Mouse (Mus musculus) cortical plate, adult 2 months (tissue): ENCODE results near the gene Aldh3b3. TPM values are rescaled to one million over a fixed set of nuclear protein-coding genes. Genes with fewer than 3 reads are reported as not detected.
"Not testable (repeated sequence)": the region's sequence is repeated elsewhere in the genome, so short reads cannot be mapped to it uniquely, and the experiment has no call there.

ENCODE experiments used
- H3K27ac ChIP-seq: fragments of 200-500 bp; 2 replicates; pipeline ENCODE4 v1.5.1; 2012; ENCODE audit warnings: low read length, control low read depth, inconsistent platforms; ENCODE audit not compliant: insufficient read depth
- H3K4me1 ChIP-seq: fragments of 200-500 bp; 2 replicates; pipeline ENCODE4 v1.6.1; 2011; ENCODE audit warnings: low read length; ENCODE audit not compliant: control insufficient read depth, insufficient read depth
- H3K4me3 ChIP-seq: fragments of 200-500 bp; 2 replicates; pipeline ENCODE4 v1.5.1; 2011; ENCODE audit warnings: mild to moderate bottlenecking, low read length, control low read depth; ENCODE audit not compliant: insufficient read depth
- CTCF ChIP-seq: fragments of 200-500 bp; IDR thresholded peaks from 2 replicates; pipeline ENCODE4 v1.5.1; 2011; ENCODE audit warnings: mild to moderate bottlenecking, control low read depth, low read length; ENCODE audit not compliant: insufficient read depth; ENCODE audit errors: extremely low read depth
- POLR2A ChIP-seq: fragments of 200-500 bp; IDR thresholded peaks from 2 replicates; pipeline ENCODE4 v1.6.1; 2011; ENCODE audit warnings: mild to moderate bottlenecking, low read length, control low read depth; ENCODE audit not compliant: insufficient read depth; ENCODE audit errors: extremely low read depth
- polyA plus RNA-seq: library from polyadenylated mRNA; depleted of rRNA; stranded (reverse); fragments of >200 nt; gene quantifications from 2 replicates; pipeline ENCODE4 v1.2.3, GENCODE M21; 2012

Gene Aldh3b3
- polyA plus RNA-seq, 1 experiment, result not detected

GRCm38 (mm10) chr19:3967258-3967657 is 8.8 kb downstream of the Aldh3b3 start:
- Histone ChIP-seq H3K4me1 (no peaks in the 10 kb centered on the region; the same call in 1 of the 2 replicates), H3K27ac (no peak overlapping the region), H3K4me3 (no peak overlapping the region)
- TF ChIP-seq CTCF (no peak), POLR2A (no peak)

DNA sequence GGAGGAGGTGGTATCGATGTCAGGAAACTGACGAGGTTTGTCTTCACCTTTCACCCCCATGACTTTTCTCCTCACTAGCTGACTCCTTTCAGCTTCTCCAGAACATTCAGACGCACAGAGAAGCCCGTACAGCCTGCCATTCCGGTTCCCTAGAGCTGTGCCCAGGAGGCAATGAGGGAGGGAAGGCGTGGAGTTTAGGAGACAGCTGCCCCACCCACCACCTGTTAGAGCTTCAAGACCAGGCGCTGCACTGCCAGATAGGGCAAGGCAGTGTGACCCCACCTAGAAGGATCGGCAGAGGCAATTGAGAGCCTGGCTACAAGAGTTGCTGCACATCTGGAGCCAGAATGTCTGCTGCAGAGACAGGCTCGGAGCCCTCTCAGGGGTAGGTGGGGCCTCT is 13.8 kb downstream of the Aldh3b3 start, which contains the start of gene Aldh3b2:
Gene Aldh3b2, plus strand, starts transcription at position 100 of the 400 bp plus-strand sequence.
- no peak within 1 kb of the TSS for H3K27ac ChIP-seq
- no peak within 1 kb of the TSS for H3K4me3 ChIP-seq
- H3K4me1 ChIP-seq, result no peaks in the 10 kb centered on the region
- TF ChIP-seq POLR2A, result no peak
- no peak for TF ChIP-seq CTCF

DNA sequence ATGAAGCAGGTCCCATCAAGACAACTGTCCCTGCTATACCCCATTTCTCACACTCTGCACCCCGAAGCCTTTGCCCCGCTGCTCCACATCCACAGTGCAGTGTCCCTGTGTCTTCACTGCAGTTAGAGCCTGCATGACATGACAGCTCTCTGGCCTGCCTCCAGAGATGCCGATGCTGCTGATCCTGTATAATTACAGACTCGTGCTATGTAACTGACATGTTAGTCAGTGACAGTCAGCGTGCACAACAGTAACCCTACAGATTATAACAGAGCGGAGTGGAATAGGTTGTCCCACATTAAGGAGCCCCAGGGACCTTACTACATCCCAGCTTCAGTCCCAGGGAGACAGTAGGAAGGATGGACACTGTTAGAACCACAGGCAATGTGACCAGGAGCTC is 16.2 kb downstream of the Aldh3b3 start:
- not testable (repeated sequence) for H3K27ac ChIP-seq, H3K4me3 ChIP-seq, H3K4me1 ChIP-seq

DNA sequence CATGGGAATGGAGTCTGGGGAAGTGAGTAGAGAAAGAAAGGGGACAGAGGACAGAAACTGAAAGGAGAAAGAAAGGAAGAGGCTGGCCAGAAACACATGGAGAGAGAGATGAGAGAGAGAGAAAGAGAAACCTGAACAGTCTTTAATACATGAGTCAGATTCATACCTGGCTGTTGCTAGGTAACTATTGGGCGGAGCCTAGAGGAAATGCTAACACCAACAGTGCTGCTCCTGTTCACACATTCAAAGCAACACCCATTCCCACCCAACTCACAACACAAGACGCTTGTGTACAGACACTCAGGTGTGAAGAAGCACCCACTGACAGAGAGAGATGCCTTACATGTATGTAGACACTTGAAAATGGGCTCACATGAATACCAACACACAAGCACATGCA is 17.4 kb downstream of the Aldh3b3 start:
- H3K27ac ChIP-seq, result no peak overlapping the region
- no peak for TF ChIP-seq CTCF
- no peak for TF ChIP-seq POLR2A
- H3K4me1 ChIP-seq, result no peaks in the 10 kb centered on the region
- no peak overlapping the region for H3K4me3 ChIP-seq

GRCm38 (mm10) chr19:3980309-3980708 is 21.9 kb downstream of the Aldh3b3 start:
- Histone ChIP-seq H3K4me1 (no peaks in the 10 kb centered on the region), H3K4me3 (no peak overlapping the region), H3K27ac (no peak overlapping the region)
- TF ChIP-seq CTCF (peak; percentile 74), POLR2A (no peak)

DNA sequence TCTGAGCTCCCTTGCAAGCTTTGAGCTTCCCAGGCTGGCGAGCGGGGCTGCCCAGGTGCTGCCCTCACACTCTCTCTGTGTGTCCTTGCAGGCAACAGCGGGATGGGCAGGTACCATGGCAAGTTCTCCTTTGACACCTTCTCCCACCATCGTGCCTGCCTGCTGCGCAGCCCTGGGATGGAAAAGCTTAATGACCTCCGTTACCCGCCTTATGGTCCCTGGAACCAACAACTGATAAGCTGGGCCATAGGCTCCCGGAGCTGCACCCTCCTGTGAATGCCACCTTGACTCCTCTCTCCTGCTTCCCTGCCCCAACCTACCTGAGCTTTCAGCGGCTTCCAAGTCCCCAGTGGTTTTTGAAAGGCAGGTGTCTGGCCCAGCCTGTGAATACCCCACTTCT is 22.5 kb downstream of the Aldh3b3 start:
- no peak overlapping the region for H3K4me3 ChIP-seq
- TF ChIP-seq POLR2A (no peak), CTCF (no peak)

DNA sequence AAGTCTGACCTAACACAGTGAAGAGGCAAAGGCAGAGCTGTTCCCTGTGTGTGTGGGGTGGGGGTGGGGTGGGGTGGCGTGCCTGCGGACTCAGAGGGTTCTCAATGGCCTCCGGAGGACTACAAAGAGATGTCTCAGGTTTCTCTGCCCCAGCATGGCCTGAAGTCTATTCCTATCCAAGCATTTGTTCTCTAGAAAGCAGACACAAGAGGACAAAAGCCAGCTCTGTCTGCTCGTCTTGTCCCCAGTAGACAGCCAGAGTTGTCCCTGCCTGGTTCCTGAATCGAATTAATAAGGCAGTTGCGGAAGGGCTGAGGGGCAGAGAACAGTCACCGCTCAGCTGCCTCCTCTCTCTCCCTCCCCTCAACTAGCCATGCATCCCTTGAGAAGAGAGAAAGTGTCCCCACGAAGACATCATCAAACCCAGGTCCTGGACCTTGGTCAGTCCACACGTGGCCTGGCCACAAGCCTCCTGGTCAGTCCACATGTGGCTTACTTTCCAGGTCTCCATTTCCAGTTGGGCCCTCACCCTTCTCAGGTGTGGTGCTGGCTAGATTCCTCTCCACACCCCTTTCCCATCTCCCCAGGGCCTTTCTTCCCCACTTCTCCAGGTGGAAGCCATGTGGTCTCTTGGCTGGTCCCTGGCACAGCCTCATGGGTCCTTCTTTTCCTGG is 25.2 kb downstream of the Aldh3b3 start:
- no peak for TF ChIP-seq POLR2A
- TF ChIP-seq CTCF, result no peak
- H3K27ac ChIP-seq, result peak overlapping the region; percentile 20; the same call in 1 of the 2 replicates
- peaks cover 6% of the 10 kb centered on the region for H3K4me1 ChIP-seq
- H3K4me3 ChIP-seq, result no peak overlapping the region

More for the DNA sequence above, 22.5 kb downstream of the Aldh3b3 start:
- Histone ChIP-seq H3K27ac (no peak overlapping the region), H3K4me1 (no peaks in the 10 kb centered on the region)

DNA sequence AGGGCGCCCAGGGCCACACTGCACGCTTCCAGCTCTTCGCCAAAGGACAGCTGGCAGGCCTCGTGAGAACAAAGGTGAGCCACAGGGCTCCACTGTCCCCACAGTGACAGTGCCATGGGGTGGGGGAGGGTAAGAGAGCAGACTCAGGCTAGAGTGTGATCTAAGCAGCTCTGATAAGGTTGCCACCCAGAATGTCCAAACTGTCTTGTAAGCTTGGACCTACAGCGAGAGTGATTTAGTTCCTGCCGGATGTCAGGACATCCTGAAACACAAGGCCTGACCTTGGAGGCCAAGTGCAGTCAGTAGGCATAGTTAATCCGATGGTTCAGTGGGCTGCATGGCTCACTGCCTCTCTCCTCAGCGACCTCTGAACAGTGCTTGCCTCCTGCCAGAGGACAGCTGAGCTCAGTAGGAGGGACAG is 26.8 kb downstream of the Aldh3b3 start:
- Histone ChIP-seq H3K27ac (no peak overlapping the region), H3K4me1 (peaks cover 6% of the 10 kb centered on the region), H3K4me3 (no peak overlapping the region)
- TF ChIP-seq POLR2A (no peak), CTCF (no peak)

GRCm38 (mm10) chr19:3986334-3986733 is 27.9 kb downstream of the Aldh3b3 start, which contains the start of gene Acy3:
Gene Acy3, plus strand, starts transcription at chr19:3986570.
- peaks cover 6% of the 10 kb centered on the region for H3K4me1 ChIP-seq
- TF ChIP-seq POLR2A (0 out of 2 replicates have a peak, but pooled peaks have one; percentile 35), CTCF (no peak)
- no peak within 1 kb of the TSS for H3K27ac ChIP-seq
- no peak within 1 kb of the TSS for H3K4me3 ChIP-seq

DNA sequence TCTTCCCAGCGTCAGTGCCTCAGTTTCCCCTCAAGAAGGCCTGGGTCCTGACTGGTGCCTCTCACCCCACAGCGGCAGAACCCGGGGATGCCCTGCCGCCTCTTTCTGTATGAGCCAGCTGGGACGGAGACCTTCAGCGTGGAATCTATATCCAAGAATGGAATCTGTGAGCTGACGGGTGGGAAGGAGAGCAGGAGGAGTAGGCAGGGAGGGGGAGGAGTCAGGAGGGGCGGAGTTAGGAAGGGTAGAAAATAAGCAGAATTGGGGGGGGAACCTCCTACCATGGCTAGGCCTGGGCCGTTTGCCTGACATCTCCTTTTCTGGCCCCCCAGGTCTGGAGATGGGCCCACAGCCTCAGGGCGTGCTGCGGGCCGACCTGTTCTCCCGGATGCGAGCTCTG is 29.6 kb downstream of the Aldh3b3 start:
- no peak for TF ChIP-seq CTCF
- TF ChIP-seq POLR2A, result no peak
- Histone ChIP-seq H3K4me3 (no peak overlapping the region), H3K4me1 (peaks cover 6% of the 10 kb centered on the region), H3K27ac (no peak overlapping the region)

DNA sequence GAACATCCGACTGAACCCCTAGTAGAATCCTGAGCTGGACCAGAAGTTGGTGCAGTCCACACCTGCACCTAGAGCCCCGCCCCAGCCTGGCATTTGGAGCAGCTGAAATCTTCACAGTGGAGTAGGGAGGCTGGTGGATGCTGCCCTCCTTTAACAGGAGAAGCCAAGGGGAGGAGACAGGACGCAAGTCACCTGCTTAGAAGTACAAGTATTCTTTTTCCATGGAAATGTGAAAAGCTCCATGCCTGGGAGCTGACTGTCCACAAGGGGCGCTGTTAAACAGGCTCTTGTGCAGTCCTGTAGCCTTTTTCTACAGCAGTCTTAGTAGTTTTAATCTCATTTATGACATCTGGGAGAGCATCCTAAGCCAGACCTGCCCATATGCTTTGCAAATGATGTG is 30.3 kb downstream of the Aldh3b3 start:
- Histone ChIP-seq H3K27ac (no peak overlapping the region), H3K4me3 (no peak overlapping the region), H3K4me1 (peaks cover 6% of the 10 kb centered on the region)
- TF ChIP-seq CTCF, result no peak
- TF ChIP-seq POLR2A, result no peak
